Mouse (Mus musculus) forebrain, embryonic 15.5 days (tissue): ENCODE measurements around the gene Stat3. TPM values are rescaled to one million over a fixed set of nuclear protein-coding genes. Genes with fewer than 3 reads are reported as not detected.

Experiments
- ATAC-seq: fragments of 200-750 bp; cut with Nextera tagmentation; replicated peaks from 2 replicates; pipeline ENCODE4 v1.8.0; 2017; ENCODE audit warnings: mild to moderate bottlenecking, moderate TSS enrichment, moderate library complexity
- H3K27ac ChIP-seq: fragments of 300-500 bp; sonication (generic); replicated peaks from 2 replicates; pipeline ENCODE4 v1.5.1; 2015; ENCODE audit warnings: mild to moderate bottlenecking, inconsistent platforms
- H3K27me3 ChIP-seq: fragments of 300-500 bp; sonication (generic); 2 replicates; pipeline ENCODE4 v1.6.1; 2015; ENCODE audit warnings: inconsistent platforms
- H3K36me3 ChIP-seq: fragments of 300-500 bp; sonication (generic); 2 replicates; pipeline ENCODE4 v1.6.1; 2015; ENCODE audit warnings: mild to moderate bottlenecking, inconsistent platforms
- H3K4me1 ChIP-seq: fragments of 300-500 bp; sonication (generic); 2 replicates; pipeline ENCODE4 v1.6.1; 2015; ENCODE audit warnings: inconsistent platforms
- H3K4me2 ChIP-seq: fragments of 300-500 bp; sonication (generic); replicated peaks from 2 replicates; pipeline ENCODE4 v1.6.1; 2015; ENCODE audit warnings: mild to moderate bottlenecking, inconsistent platforms
- H3K4me3 ChIP-seq: fragments of 300-500 bp; sonication (generic); 2 replicates; pipeline ENCODE4 v1.5.1; 2015; ENCODE audit warnings: mild to moderate bottlenecking, inconsistent platforms
- H3K9ac ChIP-seq: fragments of 300-500 bp; sonication (generic); replicated peaks from 2 replicates; pipeline ENCODE4 v1.6.1; 2015; ENCODE audit warnings: mild to moderate bottlenecking, inconsistent platforms
- H3K9me3 ChIP-seq: fragments of 300-500 bp; sonication (generic); 2 replicates; pipeline ENCODE4 v1.6.1; 2016; ENCODE audit warnings: inconsistent platforms
- WGBS: fragments of 180-500 bp; shearing (Covaris S2); methylation state at CpG from one replicate; pipeline ENCODE4 v1.1.7; 2015; ENCODE audit warnings: mixed read lengths; 5-methylcytosine and 5-hydroxymethylcytosine counted together
- polyA plus RNA-seq: library from polyadenylated mRNA; unstranded; fragments of >200 nt; fragmentation: Nextera tagmentation; extraction: Ambion mirVana; gene quantifications from 2 replicates; pipeline ENCODE4 v1.2.1, GENCODE M21; 2015

The Stat3 gene
- polyA plus RNA-seq, 1 experiment from 2014 or later, result 31.1 TPM

- Histone ChIP-seq H3K4me2 (peak overlapping the region; percentile 60), H3K27ac (0 out of 2 replicates have a peak overlapping the region, but pooled peaks have one; percentile 66), H3K27me3 (peaks cover 5% of the 10 kb centered on the region; the same call in 1 of the 2 replicates), H3K36me3 (no peaks in the 10 kb centered on the region), H3K9me3 (no peaks in the 10 kb centered on the region), H3K4me1 (peaks cover 29% of the 10 kb centered on the region), H3K4me3 (peak overlapping the region; percentile 68), H3K9ac (no peak overlapping the region)
- WGBS, result 10% methylated on average over 5 of the region's 5 CpGs
- ATAC-seq, result no peak
Measured at GRCm38 (mm10) chr11:100938112-100938511, 1.2 kb downstream of the Stat3 start.

DNA sequence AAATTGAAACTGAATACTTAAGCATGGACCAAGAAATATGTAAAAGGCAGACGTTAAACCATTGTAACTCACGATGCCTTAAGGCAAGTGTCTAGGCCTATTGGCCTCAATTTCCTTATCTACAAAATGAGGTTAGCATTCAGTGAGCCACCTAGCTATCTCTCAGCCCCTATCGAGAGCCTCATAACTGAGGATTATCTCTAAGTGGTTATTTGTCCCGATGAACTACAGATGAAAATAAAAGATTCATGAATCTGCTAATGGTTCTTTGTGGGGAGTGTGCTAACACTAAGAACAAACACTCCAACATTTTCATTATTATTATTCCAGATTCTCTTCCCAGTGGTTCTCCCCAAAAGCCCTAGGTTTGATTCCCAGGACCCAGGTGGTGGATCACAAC is 2.0 kb downstream of the Stat3 start:
- WGBS, result 85% methylated on average over 4 of the region's 4 CpGs
- Histone ChIP-seq H3K9me3 (no peaks in the 10 kb centered on the region), H3K36me3 (no peaks in the 10 kb centered on the region), H3K4me3 (no peak overlapping the region), H3K4me2 (no peak overlapping the region), H3K9ac (no peak overlapping the region), H3K27me3 (peaks cover 2% of the 10 kb centered on the region; the same call in 1 of the 2 replicates), H3K4me1 (peaks cover 29% of the 10 kb centered on the region), H3K27ac (no peak overlapping the region)
- ATAC-seq, result no peak

DNA sequence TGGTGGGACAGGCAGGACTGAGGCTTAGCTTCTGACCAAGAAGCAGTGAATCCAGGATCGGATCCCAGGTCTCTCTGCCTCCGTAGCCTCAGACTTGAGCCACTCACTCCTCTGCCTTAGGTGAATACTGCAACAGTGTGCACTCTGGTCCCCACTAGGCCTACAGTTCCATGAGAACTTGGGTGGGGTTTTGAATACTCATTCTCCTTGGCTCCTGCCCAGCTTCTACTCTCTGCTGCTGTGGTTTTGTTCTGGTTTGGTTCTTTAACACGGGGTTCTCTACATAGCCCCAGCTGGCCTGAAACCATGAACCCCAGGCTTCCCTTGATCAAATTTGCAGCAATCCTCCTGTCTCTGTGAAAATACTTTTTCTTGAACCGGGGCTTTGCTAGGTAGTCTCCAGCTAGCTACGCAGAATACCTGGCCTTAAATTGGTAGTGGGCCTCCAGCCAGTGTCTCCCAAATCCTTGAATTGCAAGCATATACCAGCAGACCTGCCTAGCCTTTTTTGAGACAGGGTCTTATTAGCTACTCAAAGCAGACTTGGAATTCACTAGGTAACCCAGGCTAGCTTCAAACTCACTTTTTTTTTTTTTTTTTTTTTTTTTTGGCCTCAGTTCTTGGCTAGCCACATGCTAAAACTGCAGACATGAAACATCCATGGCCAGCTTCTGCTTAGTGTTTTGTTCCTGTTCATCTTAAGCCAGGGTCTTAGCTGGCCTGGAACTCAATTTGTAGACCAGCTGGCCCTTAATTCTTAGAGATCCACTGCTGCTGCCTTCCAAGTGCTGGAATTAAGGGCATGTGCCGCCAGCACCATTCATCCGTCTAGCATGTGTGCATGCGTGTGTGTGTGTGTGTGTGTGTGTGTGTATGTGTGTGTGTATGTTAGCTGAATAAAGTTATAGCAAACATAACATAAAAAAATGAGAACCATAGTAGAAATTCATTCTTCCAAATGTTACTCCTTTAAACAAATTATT is 3.7 kb downstream of the Stat3 start:
- H3K4me2 ChIP-seq, result no peak overlapping the region
- no peaks in the 10 kb centered on the region for H3K36me3 ChIP-seq
- H3K4me1 ChIP-seq, result peaks cover 41% of the 10 kb centered on the region
- WGBS, result 77% methylated on average over 8 of the region's 8 CpGs
- no peaks in the 10 kb centered on the region for H3K27me3 ChIP-seq
- H3K27ac ChIP-seq, result no peak overlapping the region
- H3K9ac ChIP-seq, result no peak overlapping the region
- ATAC-seq, result no peak
- no peak overlapping the region for H3K4me3 ChIP-seq
- no peaks in the 10 kb centered on the region for H3K9me3 ChIP-seq

DNA sequence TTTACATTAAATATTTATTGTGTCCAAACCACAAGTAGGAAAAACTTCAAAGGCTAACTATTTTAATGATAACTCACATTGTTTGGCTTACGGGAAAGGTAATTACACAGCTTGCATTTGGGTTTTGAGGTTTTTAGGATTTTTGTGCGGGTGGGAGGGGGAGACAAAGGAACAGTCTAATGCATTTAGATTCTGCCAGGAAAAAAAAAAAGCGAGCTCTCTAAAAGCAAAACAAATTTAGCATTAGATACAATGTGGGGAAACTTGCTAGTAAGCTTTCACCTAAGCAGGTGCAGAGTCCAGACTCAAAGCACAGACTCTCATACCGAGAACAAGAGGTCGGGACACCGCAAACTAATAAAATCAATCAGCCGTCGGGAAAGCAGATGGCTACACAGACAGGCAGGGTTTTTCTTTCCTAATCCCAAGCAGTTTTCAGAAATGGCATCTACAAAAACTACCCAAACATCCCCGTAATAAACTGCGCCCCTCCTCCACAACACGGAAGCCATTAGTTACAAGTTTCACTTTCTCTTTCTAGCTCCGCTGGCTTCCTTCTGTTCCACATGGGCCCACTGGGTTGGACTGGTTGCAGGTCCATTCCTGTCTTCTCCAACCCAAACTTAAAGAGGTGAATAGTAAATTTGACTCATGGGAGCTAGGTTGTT is 8.0 kb downstream of the Stat3 start:
- H3K9ac ChIP-seq, result no peak overlapping the region
- H3K27me3 ChIP-seq, result no peaks in the 10 kb centered on the region
- H3K4me2 ChIP-seq, result no peak overlapping the region
- 52% methylated on average over 12 of the region's 12 CpGs for WGBS
- no peak overlapping the region for H3K4me3 ChIP-seq
- ATAC-seq, result no peak
- no peak overlapping the region for H3K27ac ChIP-seq
- H3K9me3 ChIP-seq, result no peaks in the 10 kb centered on the region
- H3K36me3 ChIP-seq, result no peaks in the 10 kb centered on the region
- H3K4me1 ChIP-seq, result peaks cover 17% of the 10 kb centered on the region

DNA sequence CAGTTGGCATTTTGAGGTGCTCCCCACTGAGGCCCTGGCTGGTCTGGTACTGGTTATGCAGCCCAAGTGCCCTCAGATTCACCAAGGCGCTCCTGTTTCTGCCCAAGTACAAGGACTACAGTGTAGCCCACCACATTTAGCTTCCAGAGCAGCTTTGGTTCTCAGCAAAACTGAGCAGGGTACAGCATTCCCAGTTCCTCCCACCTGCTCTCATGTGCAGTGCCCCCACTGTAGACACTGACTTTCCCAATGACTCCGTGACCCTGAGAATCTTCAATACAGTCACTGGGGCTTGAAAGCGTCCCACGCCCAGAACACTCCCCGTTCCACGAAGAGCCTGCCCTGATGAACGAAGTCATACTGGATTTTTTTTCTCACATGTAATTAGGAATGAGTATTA is 8.7 kb downstream of the Stat3 start:
- H3K36me3 ChIP-seq, result no peaks in the 10 kb centered on the region
- no peak overlapping the region for H3K4me2 ChIP-seq
- ATAC-seq, result no peak
- no peak overlapping the region for H3K4me3 ChIP-seq
- no peak overlapping the region for H3K9ac ChIP-seq
- H3K27ac ChIP-seq, result no peak overlapping the region
- 76% methylated on average over 7 of the region's 7 CpGs for WGBS
- no peaks in the 10 kb centered on the region for H3K27me3 ChIP-seq
- no peaks in the 10 kb centered on the region for H3K9me3 ChIP-seq
- peaks cover 17% of the 10 kb centered on the region for H3K4me1 ChIP-seq

- Histone ChIP-seq H3K9ac (no peak overlapping the region), H3K9me3 (no peaks in the 10 kb centered on the region), H3K36me3 (no peaks in the 10 kb centered on the region), H3K27ac (no peak overlapping the region), H3K4me2 (no peak overlapping the region), H3K27me3 (no peaks in the 10 kb centered on the region), H3K4me3 (no peak overlapping the region), H3K4me1 (peaks cover 13% of the 10 kb centered on the region)
- 88% methylated on average over 3 of the region's 3 CpGs for WGBS
- no peak for ATAC-seq
Measured at GRCm38 (mm10) chr11:100927386-100927785, 12.0 kb downstream of the Stat3 start.

- ATAC-seq, result no peak
- Histone ChIP-seq H3K9ac (no peak overlapping the region), H3K27me3 (no peaks in the 10 kb centered on the region), H3K4me2 (no peak overlapping the region), H3K4me3 (no peak overlapping the region), H3K9me3 (no peaks in the 10 kb centered on the region), H3K4me1 (no peaks in the 10 kb centered on the region), H3K27ac (no peak overlapping the region), H3K36me3 (no peaks in the 10 kb centered on the region)
- WGBS, result 94% methylated on average over 1 of the region's 1 CpGs
Measured at GRCm38 (mm10) chr11:100924386-100924919, 14.9 kb downstream of the Stat3 start.

DNA sequence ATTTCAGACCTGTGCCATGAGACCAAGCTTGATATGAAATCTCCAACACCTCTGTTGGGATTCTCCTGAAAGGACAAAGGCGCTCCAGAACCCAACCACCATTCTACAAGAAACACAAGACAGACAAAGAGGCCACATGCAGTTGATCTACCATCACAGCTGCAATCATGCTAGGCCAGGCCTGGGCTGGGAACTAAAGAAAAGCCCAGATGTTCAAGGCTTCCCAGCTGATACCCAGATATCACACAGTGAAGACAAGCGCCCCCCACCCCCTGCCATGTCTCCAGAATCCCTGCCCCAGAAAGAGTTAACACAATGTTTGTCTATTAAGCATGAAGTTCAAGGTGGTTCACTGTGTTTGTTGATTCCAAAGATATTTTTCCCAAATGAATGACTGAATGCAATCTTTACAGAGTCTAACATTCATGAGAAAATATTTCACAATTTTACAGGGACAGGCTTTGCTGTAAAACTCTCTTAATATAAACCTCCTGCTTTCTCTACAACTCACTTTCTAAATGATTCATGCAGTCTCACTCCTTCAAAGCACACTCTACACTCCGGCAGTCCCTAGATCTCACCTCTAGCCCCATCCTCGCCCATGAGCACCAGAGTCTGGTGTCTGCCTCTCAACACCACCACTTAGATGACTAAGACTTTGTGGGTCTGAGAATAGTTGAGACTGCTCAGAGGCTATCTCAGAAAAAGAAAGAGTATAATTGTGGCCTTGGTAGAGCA is 18.3 kb downstream of the Stat3 start:
- Histone ChIP-seq H3K4me2 (no peak overlapping the region), H3K36me3 (no peaks in the 10 kb centered on the region), H3K27me3 (no peaks in the 10 kb centered on the region), H3K4me3 (no peak overlapping the region), H3K9me3 (no peaks in the 10 kb centered on the region), H3K27ac (no peak overlapping the region), H3K4me1 (no peaks in the 10 kb centered on the region), H3K9ac (no peak overlapping the region)
- WGBS, result 94% methylated on average over 4 of the region's 4 CpGs
- no peak for ATAC-seq

GRCm38 (mm10) chr11:100918007-100918406 is 21.3 kb downstream of the Stat3 start:
- 89% methylated on average over 5 of the region's 5 CpGs for WGBS
- no peak overlapping the region for H3K9ac ChIP-seq
- no peak overlapping the region for H3K4me2 ChIP-seq
- H3K27me3 ChIP-seq, result no peaks in the 10 kb centered on the region
- no peak for ATAC-seq
- no peaks in the 10 kb centered on the region for H3K4me1 ChIP-seq
- no peak overlapping the region for H3K4me3 ChIP-seq
- no peaks in the 10 kb centered on the region for H3K9me3 ChIP-seq
- no peaks in the 10 kb centered on the region for H3K36me3 ChIP-seq
- H3K27ac ChIP-seq, result no peak overlapping the region

DNA sequence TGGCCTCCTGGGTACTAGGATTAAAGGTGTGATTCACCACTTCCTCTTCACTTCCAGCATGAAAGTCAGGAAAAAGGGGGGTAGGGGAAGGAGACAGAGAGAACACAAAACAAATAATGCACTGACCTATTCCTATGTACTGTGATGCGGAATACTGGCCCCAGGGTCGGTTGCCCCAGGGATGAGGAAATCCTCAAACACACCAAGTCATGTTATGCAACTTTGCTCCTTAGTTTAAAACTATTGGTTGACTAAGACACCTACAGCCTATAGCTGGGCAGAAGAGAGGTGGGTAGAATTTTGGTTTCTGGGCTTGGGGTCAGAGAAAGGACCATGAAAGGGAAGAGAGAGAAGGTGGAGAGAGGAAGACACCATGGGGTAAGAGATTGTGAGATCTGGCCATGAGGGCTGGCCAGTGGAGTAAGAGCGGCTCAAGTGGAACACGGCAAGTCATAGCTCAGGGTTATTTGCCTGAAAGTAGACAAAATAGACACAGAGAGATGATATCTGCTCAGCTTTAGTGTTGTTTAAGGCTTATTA is 22.8 kb downstream of the Stat3 start:
- Histone ChIP-seq H3K36me3 (no peaks in the 10 kb centered on the region), H3K27me3 (no peaks in the 10 kb centered on the region), H3K27ac (no peak overlapping the region), H3K4me1 (no peaks in the 10 kb centered on the region), H3K4me2 (no peak overlapping the region), H3K9ac (no peak overlapping the region), H3K9me3 (no peaks in the 10 kb centered on the region), H3K4me3 (no peak overlapping the region)
- WGBS, result 97% methylated on average over 4 of the region's 4 CpGs
- no peak for ATAC-seq

DNA sequence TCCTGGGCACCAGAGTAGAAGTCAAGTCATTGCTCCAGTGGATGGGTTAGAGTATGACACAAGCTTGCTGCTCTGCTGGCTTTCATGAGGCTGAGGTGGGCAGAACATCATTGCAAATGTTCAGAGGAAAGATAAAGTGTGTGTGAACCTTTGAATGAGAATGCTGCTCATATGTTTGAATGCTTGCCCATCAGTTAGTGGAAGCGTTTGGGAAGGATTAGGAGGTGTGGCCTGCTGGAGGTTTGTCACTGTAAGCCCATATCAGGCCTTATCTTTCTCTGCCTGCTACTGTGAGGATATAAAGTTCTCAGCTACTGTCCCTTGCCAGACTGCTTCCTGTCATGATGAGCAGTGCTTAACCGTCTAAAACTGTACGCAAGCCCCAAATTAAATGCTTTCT is 24.3 kb downstream of the Stat3 start:
- no peaks in the 10 kb centered on the region for H3K27me3 ChIP-seq
- no peak overlapping the region for H3K4me3 ChIP-seq
- no peak overlapping the region for H3K27ac ChIP-seq
- H3K4me2 ChIP-seq, result no peak overlapping the region
- no peaks in the 10 kb centered on the region for H3K4me1 ChIP-seq
- 95% methylated on average over 3 of the region's 3 CpGs for WGBS
- H3K9ac ChIP-seq, result no peak overlapping the region
- H3K9me3 ChIP-seq, result no peaks in the 10 kb centered on the region
- H3K36me3 ChIP-seq, result no peaks in the 10 kb centered on the region
- ATAC-seq, result no peak
